Mouse (Mus musculus) left cerebral cortex, adult 2 months (tissue): ENCODE measurements at regions not wholly inside any gene's neighbourhood (a gene's known extent, or its start where the extent isn't known, plus 50 kb on each side); places are given as distances from the start of the nearest gene placed in this dataset.
"Not testable (repeated sequence)": the region's sequence is repeated elsewhere in the genome, so short reads cannot be mapped to it uniquely, and the experiment has no call there.

Source experiments
- DNase-seq, 2 experiments: peaks; one replicate each; pipeline ENCODE4 v3.0.0; 2021 to 2022; ENCODE audit warnings: low spot score in 2 of 2, mixed read lengths in 1 of 2; ENCODE audit errors: extremely low spot score in 1 of 2
- H3K27ac ChIP-seq: fragments of 200-600 bp; 2 replicates; pipeline ENCODE4 v1.8.1; 2022
- H3K4me3 ChIP-seq: fragments of 200-600 bp; 2 replicates; pipeline ENCODE4 v1.8.1; 2022
- CTCF ChIP-seq: fragments of 200-600 bp; IDR thresholded peaks from 2 replicates; pipeline ENCODE4 v1.8.1; 2022; ENCODE audit warnings: antibody characterized with exemption, mild to moderate bottlenecking, moderate library complexity
- intact Hi-C: fragments of 180-260 bp; cut with DNase I; formaldehyde crosslinking; loops from one replicate; pipeline ENCODE4 v1.15.1; 2025

- intact Hi-C loops, result no loop called here
- Histone ChIP-seq H3K27ac (no peak overlapping the region), H3K4me3 (no peak overlapping the region)
- DNase-seq, result peak in 1 of 2 experiments; percentile 16
- TF ChIP-seq CTCF, result no peak
Measured at GRCm38 (mm10) chr4:153792307-153792706, 164.7 kb upstream of the A430005L14Rik start.

DNA sequence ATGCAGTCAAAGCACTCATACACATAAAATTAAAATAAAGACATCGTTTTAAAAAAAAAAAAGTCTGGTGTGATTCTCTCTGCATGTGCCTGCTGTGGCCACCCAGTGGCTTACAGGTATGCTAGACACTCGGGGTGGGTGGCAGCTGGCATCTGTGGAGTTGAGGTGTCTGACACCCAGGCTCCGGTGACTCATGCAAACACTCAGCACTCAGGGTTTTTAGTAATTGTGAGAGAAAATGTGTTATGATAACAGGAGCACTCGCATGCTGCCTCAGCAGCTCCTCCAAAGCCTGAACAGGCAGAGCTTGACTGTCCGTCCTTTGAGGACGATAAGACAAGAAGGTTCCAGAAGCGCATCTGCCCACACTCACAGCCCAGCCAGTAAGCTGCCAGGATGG, 159.0 kb upstream of the A430005L14Rik start:
- Histone ChIP-seq H3K27ac (no peak overlapping the region), H3K4me3 (no peak overlapping the region)
- no peak for TF ChIP-seq CTCF
- DNase-seq, result peak; percentile 38 to 51
- intact Hi-C loops, result no loop called here

GRCm38 (mm10) chr4:153805727-153806126, 151.3 kb upstream of the A430005L14Rik start:
- H3K27ac ChIP-seq, result no peak overlapping the region
- DNase-seq, result no peak
- intact Hi-C loops, result loop anchor here (5.0 kb wide), 1 partner anchor 137 kb away; no protein-coding TSS in a partner anchor
- H3K4me3 ChIP-seq, result no peak overlapping the region
- no peak for TF ChIP-seq CTCF

GRCm38 (mm10) chr4:153806180-153806692, 150.8 kb upstream of the A430005L14Rik start:
- peak in 1 of 2 experiments; percentile 37 for DNase-seq
- no peak overlapping the region for H3K27ac ChIP-seq
- no peak for TF ChIP-seq CTCF
- no peak overlapping the region for H3K4me3 ChIP-seq
- intact Hi-C loops, result loop anchor here (5.0 kb wide), 1 partner anchor 136 kb away; no protein-coding TSS in a partner anchor

DNA sequence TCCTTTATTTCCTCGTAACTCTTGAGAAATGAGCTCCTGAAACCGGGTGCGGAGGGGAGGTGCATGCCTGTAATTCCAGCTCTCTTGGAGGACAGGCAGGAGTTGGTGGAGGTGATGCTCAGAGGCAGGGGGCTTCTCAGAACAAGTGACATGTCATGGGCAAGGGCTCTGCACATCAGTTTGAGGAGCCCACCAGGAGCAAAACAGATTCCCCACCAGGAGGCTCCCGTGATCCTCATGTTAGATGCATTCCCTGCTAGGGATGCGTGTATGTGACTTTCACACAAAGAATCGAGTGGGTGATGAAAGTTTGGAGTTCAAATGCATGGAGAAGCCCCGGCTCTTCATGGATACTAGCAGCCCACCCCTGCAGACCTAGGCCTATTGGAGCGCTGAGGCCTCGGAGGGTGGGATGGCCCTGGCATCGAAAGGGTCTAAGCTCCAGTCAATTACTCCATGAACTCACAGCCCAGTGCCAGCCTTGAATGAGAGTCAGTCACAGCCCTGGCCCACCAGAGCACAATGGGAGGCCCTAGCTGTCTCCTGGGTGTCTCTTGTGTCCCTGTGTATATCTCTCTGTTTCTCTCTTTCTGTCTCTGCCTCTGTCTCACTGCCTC, 150.1 kb upstream of the A430005L14Rik start:
- no peak for DNase-seq
- Histone ChIP-seq H3K27ac (no peak overlapping the region), H3K4me3 (no peak overlapping the region)
- peak; percentile 24 for TF ChIP-seq CTCF
- intact Hi-C loops, result loop anchor here (5.0 kb wide), 1 partner anchor 135 kb away; no protein-coding TSS in a partner anchor

- no peak for TF ChIP-seq CTCF
- no peak overlapping the region for H3K4me3 ChIP-seq
- H3K27ac ChIP-seq, result no peak overlapping the region
- intact Hi-C loops, result no loop called here
- no peak for DNase-seq
Measured at GRCm38 (mm10) chr4:153812866-153813265, 144.2 kb upstream of the A430005L14Rik start.

DNA sequence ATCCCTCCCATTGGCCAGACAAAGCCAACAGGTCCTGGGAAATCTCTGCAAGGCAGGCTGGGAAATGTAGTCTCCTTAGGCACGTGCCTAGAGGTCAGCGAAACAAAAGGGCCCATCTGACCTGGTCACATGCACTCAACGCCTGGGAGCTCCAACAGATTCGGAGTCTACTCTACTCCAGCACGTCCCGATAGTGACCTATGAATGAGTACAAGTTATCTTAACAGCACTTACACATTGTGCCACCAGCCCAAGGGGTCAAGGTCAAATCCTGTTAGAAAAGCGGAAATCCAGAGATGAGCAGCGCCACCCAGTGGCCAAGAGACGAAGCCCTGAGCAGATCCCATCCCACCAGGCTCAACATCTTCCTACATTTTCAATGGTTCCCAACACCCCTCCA, 129.1 kb upstream of the A430005L14Rik start:
- TF ChIP-seq CTCF, result peak; percentile 66
- intact Hi-C loops, result loop anchor here (10.0 kb wide), 1 partner anchor 343 kb away; the partner anchor contains the start of gene Ajap1
- Histone ChIP-seq H3K27ac (no peak overlapping the region), H3K4me3 (no peak overlapping the region)
- peak; percentile 11 to 15 for DNase-seq

- intact Hi-C loops, result loop anchor here (10.0 kb wide), 1 partner anchor 345 kb away; the partner anchor contains the start of gene Ajap1
- no peak overlapping the region for H3K27ac ChIP-seq
- no peak for TF ChIP-seq CTCF
- H3K4me3 ChIP-seq, result no peak overlapping the region
- DNase-seq, result no peak
Measured at GRCm38 (mm10) chr4:153829766-153830165, 127.3 kb upstream of the A430005L14Rik start.

DNA sequence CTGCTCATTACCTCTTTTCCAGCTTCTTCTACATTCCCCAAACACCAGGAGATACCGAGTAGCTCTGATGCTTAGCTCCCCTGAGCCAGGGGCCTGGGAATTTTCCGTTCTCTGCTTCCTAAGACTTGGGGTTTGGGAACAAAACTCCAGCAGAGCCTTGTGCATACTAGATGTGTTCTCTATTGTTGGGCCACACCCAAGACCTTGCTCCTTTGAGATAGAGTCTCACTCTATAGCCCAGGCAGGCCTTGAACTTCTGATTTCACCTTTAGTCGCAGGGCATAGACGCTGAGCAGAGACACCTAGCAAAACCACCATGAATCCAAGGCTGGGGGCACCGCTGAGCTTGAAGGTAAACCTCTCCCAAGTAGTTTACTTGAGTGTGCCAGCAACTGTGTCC, 126.5 kb upstream of the A430005L14Rik start:
- Histone ChIP-seq H3K27ac (no peak overlapping the region), H3K4me3 (no peak overlapping the region)
- intact Hi-C loops, result no loop called here
- TF ChIP-seq CTCF, result no peak
- DNase-seq, result no peak

GRCm38 (mm10) chr4:153831251-153831650, 125.8 kb upstream of the A430005L14Rik start:
- H3K27ac ChIP-seq, DNase-seq, intact Hi-C loops, H3K4me3 ChIP-seq: not testable (repeated sequence)

DNA sequence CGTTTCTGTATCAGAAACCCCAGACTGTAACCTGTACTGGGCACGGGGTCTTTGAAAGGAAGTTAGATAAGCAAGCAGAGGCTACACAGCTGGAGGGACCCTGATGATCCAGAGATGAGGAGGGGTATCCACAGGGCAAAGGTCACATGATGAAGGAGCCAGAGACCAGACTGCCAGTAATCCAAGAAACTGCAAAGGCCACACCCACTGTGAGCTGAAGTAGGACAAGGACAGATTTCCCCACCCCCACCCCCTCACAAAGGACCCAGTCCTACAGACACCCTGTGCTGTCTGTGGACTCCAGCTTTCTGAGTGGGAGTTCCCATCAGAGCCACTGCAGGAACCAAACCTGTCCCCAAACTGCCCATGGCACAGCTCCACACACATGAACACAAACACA, 124.9 kb upstream of the A430005L14Rik start:
- intact Hi-C loops, result no loop called here
- no peak for DNase-seq
- no peak for TF ChIP-seq CTCF
- Histone ChIP-seq H3K4me3 (no peak overlapping the region), H3K27ac (no peak overlapping the region)

- Histone ChIP-seq H3K27ac (no peak overlapping the region), H3K4me3 (no peak overlapping the region)
- intact Hi-C loops, result no loop called here
- DNase-seq, result no peak
- no peak for TF ChIP-seq CTCF
Measured at GRCm38 (mm10) chr4:153844766-153845165, 112.3 kb upstream of the A430005L14Rik start.

- H3K27ac ChIP-seq, result no peak overlapping the region
- H3K4me3 ChIP-seq, result no peak overlapping the region
- intact Hi-C loops, result no loop called here
- DNase-seq, result no peak
- no peak; the same call in 1 of the 2 replicates for TF ChIP-seq CTCF
Measured at GRCm38 (mm10) chr4:153848274-153848673, 108.8 kb upstream of the A430005L14Rik start.
